Mouse (Mus musculus) lung, postnatal 10 days (tissue): Measurements from ENCODE around the gene Psap.

Source experiments
- DNase-seq: peaks from one replicate; pipeline ENCODE4 v3.0.0; 2021

The Psap gene

GRCm38 (mm10) chr10:60350077-60350804 is 72.8 kb downstream of the Psap start:
- no peak for DNase-seq

- peak; percentile 96 for DNase-seq
These were observed 73.4 kb downstream of the Psap start for GRCm38 (mm10) chr10:60350805-60351167.

DNA sequence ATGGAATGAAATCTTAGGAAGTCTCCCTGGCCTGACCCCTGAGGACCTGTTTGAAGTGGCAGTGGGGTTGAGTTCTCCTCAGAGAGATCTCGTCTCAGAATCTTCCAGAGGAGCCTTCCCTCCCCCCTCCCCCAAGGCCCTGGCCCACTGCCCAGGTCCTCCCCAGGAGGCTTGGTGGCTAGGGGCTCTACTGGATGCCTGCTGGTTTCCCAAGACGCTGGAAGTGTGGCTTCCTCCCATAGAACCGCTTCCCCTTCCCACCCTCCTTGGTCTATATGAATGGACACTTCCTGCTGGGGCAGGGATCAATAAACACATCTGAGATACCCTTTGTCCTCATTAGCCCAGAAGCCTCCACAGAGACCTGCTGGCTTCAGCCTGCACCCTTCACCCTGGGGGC is 73.8 kb downstream of the Psap start:
- peak; percentile 57 for DNase-seq

DNA sequence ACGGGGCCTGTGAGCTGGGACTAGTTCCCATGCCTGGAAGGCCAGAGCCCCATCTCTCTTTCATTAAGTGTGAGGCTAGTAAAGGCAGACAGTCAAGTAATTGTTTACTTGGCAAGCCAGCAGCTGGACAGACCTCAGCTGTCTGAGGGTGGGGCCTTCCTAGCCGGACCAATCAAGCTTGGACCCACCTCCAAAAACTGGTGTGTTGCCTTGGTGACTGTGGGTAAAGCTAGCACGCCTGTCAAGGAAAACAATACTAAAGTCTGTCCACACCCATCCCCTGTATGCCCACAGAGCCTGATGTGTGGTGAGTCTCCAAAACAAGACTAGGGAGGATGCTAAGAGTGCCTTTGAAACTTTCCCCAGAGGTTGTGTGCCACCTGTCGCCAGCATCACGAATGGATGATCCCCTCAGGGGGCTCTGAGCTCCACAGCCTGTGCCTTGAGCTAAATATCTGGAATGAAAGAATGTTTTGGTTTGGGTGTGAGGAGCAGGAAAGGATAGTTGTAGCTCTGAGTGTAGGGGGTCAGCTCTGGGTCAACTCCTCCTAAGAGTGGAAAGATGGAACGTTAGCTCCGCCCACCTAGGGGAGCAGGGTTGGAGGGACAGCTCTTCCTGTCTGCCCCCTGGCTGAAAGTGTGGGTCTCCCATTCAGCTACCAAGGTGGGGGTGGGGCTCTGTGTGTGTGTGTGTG is 74.5 kb downstream of the Psap start:
- peak; percentile 95 for DNase-seq
